Mouse (Mus musculus) forelimb bud, embryonic 11.5 days (tissue): ENCODE data around the gene Oxnad1.

ENCODE experiments used
- DNase-seq: peaks from one replicate; pipeline ENCODE4 v3.0.0-alpha.2; 2012; ENCODE audit warnings: low read depth, low spot score

Gene Oxnad1

DNA sequence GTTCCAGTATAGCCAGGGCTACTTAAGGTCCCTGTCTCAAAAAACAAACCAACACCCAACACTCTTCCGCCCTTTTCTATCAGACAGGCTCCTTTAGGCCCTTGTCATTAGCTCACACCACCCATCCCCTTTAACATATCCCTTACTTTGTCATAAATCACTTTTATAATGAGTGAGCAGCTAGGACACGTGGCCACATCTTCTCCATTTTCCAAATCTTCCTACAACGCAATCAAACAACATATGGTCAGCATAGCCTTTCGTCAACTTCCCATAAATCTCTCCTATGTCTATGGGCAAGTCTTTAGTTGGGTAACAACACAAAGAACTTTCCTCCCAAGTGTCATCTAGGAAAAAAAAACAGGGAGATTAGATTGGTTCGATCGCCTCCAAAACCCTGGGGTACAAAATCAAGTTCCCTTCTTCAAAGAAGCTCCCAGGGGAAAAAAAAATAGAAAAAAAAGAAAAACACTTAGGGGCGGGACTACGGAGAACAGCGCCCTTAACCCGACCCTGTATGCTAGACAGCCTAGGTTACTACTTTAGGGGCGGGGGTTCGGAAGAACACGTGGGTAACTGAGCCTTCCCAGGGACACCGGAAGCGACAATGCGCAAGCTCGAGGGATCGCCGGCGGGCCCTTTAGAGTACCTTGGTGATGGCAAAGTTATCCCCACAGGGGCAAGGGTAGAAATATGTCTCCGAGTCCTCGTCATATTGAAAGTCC lies at the start of gene Oxnad1:
TSS of gene Oxnad1 (plus strand) at position 614 of the 725 bp plus-strand sequence.
- peak; percentile 91 for DNase-seq

DNA sequence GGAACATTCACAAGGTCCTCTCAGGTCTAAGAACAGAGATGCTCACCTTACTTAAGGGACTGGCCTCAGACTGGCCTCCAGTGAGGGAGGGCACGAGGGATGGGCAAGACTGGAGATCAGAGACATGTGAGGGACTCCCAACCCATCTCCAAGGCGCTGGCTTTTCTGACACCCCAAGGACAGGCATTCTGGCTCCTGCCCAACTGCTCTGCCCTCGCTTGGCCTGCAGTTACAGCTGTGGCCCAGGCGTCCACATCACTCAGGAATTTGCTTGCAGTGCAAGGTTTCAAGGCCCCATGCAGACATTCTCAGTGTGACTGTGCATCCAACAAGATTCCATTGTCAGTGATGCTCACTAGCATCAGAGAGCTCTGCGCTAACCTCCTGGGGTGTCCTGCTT lies 48.7 kb upstream of the Oxnad1 start:
- DNase-seq: no peak

DNA sequence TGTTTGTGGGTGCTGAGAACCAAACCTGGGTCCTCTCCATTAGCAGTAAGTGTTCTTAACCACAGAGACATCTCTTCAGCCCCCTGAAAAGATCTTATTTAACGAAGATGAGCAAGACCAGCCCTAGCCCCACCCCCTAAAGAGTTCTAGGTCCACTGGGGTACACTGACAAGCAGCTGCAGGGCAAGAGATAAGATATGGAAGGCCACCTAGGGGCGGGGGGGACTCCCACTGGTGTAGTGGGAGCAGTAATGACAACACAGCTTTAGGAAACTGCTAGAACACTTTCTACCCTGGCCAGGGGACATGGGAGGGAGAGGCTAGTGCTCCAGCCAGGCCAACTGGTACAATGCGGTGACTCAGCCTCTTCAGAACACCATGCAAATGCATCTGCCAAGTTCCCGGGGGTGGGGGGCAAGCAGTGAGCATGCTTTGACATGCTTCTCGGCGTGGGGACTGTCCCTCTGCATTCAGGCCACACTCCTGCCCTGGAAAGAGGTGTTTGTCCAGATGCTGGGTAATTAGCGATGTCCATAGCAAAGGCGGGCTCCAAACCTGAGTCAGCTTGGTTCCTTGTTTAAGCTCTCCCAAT lies 47.4 kb upstream of the Oxnad1 start:
- no peak for DNase-seq

GRCm38 (mm10) chr14:32042108-32042507 lies 43.1 kb upstream of the Oxnad1 start:
- no peak for DNase-seq

GRCm38 (mm10) chr14:32046357-32046756 lies 38.8 kb upstream of the Oxnad1 start:
- no peak for DNase-seq

- no peak for DNase-seq
Measured at GRCm38 (mm10) chr14:32050171-32050570, 35.0 kb upstream of the Oxnad1 start.

DNA sequence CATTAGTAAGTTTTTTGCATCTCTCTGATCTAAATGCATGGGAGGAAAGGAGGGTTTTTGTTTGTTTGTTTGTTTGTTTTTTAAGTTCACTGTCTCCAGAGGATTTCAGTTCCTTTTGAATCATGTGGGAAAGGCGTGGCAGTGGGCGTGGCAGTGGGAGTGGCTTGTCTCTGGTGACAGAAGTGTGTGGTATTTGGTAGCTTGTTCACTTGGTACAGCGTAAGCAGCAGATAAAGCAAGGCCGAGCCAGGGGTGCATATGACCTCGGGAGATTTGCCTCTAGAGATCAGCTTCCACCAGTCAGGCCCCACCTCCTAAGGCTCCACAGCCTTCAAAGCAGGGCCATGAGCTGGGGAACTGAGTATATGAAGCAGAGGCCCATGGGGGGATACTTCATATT lies 31.3 kb upstream of the Oxnad1 start:
- DNase-seq: no peak

- no peak for DNase-seq
Measured at GRCm38 (mm10) chr14:32054788-32055187, 30.4 kb upstream of the Oxnad1 start.

DNA sequence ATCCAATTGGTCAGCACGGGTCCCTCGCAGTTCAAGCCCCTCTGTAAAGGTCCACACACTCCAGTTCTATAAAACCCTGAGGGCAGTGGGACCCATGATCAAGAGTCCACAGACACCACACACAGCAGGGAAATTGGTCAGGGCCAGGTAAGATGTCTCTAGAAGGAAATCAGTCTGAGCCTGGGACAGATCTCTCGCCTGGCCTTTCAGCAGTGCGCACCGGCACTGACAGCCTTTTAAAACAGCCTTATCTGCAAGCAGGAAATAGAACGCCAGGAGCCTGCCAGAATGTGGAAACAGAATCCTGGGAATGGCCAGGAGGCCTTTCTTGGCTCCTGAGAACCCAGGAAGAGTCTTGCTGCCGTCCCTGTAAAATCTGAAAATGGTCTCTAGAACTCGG lies 29.4 kb upstream of the Oxnad1 start:
- no peak for DNase-seq

- DNase-seq: no peak
Measured at GRCm38 (mm10) chr14:32056675-32057074, 28.5 kb upstream of the Oxnad1 start.

DNA sequence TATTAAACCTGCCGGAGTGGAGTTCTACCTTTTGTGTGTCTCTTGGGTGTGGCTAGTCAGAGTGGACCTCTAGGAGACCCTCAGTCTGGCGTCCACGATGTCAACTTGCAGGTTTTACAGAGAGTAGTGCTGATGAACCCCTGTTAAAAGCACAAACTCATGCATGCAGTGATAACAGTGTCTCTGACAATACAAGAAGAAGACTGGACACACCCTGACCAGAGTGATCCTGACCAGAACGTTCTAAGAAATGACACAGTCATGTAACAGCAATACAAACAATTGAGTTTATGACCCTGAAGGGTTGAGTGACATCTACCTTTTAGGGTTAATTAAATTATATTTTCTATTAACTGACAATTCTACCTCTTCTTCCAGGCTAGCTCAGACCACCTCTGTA lies 27.5 kb upstream of the Oxnad1 start:
- no peak for DNase-seq

GRCm38 (mm10) chr14:32061398-32061797 lies 23.8 kb upstream of the Oxnad1 start:
- no peak for DNase-seq

DNA sequence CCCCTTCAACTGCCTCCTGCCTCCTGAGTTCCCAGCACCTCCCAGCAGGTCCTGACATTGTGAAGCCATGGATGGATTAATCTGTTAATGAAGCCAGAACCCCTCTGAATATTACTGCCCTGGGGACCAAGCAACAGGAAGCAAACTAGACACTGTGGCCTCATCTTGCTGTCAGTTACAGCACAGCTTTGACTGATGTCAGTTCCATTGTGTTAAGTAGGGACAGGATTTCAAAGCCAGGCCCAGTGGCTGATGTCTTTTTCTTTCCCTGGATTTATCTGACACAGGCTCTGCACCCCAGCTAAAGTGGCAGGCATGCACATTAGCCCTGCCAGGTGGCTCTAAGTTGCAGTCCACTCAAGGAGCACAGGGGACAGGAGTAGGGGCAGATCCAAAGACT lies 12.4 kb upstream of the Oxnad1 start:
- DNase-seq: no peak

DNA sequence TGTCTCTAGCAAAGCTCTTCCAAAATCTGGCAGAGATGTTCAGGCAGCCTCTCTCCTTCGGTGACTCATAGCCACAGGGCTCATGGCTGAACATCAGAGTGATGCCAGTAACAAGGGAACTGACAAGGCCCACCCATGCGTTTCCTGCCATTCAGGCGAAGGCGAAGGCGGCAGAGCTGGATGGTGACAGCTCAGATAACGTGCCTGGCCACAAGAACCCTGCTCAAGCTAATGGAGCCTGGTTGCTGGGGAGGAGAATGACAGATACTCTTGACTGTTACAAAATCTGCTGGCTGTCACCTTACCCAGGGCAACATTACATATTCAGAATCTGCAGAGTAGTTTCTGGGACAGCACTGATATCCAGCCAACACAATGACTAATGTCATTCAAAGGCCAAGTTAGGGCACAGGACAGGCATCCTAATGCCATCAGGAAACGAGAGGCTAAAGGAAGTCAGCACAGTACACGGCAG lies 11.9 kb upstream of the Oxnad1 start:
- DNase-seq: no peak

DNA sequence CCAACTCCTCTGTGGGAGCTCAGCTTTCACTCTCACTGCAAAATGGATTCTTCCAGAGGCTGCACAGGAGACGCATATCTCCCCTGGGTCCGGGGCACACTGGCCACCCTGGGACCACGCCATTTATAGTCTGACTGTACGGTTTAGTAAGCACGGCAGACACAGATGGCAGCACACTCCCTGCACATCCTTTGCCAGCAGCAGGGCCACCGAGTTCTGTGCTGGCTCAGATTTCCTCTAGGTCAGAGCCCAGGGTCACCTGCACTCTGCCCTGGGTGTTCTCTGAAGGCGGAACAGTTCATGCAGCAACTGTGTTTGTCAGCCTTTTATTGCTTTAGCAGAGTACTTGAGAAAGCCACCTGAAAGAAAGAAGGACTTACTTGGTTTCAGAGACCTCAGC lies 11.3 kb upstream of the Oxnad1 start:
- DNase-seq: no peak

- peak; percentile 81 for DNase-seq
Measured at GRCm38 (mm10) chr14:32076896-32077575, 8.1 kb upstream of the Oxnad1 start.

GRCm38 (mm10) chr14:32081026-32081425 lies 4.1 kb upstream of the Oxnad1 start:
- no peak for DNase-seq

GRCm38 (mm10) chr14:32082891-32083290 lies 2.3 kb upstream of the Oxnad1 start:
- no peak for DNase-seq

- DNase-seq: no peak
Measured at GRCm38 (mm10) chr14:32083466-32083865, 1.7 kb upstream of the Oxnad1 start.

DNA sequence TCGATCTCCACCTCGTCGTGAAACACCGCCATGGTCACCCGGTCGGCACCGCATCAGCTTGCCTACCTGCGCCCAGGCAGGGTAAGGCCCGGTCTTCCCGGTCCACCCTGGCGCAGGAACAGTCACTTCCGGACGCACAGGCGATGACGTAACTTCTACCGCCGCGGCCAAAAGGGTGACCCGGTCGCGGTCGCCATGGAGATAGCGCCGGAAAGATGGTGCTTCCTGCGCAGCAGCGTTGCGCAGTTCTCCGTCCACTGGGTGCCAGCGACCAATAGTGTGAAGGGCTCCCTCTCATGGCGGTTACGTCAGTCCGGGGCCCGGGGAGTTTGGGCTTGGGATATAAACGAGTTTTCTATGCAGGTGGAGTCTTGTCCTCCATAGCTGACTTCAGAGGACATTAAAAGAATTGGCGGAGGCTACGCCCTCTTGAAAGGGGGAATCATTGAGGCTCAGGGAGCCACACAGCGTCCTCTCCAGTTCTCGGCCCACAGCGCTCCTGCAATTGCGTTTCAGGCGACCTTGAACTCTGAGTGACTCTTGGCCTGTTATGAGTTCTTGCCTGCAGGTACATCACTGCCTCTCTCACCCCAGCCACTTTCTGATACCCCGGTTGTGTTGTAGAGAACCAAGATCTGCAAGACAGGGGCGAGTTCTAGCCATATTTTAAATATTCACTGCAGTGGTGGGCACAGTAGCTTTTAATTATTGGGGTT lies 470 bp downstream of the Oxnad1 start, which contains the start of gene Dph3:
TSS of gene Dph3 (minus strand) at position 244 of the 716 bp plus-strand sequence.
- peak; percentile 98 for DNase-seq

GRCm38 (mm10) chr14:32086226-32086625 lies 1.1 kb downstream of the Oxnad1 start:
- DNase-seq: no peak
